Mouse (Mus musculus): Measurements from ENCODE around the gene Dnajc17.

The Dnajc17 gene

DNA sequence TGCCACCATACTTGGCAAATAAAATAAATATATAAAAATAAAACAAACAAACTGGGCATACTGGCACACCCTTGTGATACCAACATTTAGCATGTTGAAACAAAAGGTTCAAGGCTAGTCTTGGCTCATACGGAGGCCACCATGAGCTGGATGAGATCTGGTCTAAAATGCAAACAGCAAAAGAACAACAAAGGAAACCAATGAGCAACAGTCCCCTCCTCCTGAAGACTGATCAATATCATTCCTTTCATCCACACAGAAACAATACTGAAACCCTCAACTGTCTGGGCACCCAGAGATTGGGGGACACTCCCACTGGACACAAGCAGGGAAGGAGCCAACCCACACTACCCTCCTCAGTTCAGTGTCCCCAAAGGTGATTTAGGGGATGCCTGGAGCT, 11.1 kb downstream of the Dnajc17 start:
- DNase-seq: no peak

GRCm38 (mm10) chr2:119196316-119197108, 12.1 kb downstream of the Dnajc17 start:
- DNase-seq: no peak

- DNase-seq: no peak
Observed at GRCm38 (mm10) chr2:119194140-119194539, 14.5 kb downstream of the Dnajc17 start.

DNA sequence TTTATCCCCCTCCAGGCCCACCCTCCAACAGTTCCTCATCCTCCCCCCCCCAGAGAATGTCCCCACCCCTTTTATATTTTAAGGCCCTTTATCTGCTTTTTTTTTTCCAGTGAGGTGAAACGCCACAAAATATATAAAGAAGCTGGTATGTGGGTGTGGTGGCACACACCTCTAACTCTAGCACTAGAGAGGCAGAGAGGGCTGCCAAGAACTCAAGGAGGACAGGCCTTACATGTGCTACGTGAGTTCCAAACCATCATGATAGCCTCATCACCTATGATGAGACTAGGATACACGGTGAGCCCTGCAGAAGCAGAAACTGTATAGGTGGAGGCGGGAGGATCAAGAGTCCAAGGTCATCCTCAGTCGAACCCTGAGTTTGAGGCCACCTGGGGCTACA, 17.6 kb downstream of the Dnajc17 start:
- DNase-seq: no peak

GRCm38 (mm10) chr2:119189029-119189710, 19.4 kb downstream of the Dnajc17 start:
- peak; percentile 92 for DNase-seq

DNA sequence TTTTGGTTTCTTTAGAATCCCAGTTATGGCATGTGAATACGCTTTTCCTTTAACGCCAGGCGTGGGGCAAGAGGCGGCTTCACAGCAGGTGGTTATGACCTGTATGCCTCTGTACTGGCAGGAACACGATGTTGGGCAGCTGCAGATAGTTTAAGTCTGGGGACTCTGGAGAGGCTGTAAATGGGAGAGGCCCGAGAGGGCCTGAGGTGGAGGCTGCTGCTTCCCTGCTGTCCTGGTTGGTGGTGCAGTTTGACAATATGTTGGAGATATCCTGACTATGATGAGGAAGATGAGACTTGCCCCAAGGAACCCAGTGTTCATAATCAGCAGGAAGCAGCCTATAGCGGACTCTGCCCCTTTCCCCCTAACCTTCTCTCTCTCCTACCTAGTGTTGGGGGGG, 25.7 kb downstream of the Dnajc17 start:
- DNase-seq: no peak

DNA sequence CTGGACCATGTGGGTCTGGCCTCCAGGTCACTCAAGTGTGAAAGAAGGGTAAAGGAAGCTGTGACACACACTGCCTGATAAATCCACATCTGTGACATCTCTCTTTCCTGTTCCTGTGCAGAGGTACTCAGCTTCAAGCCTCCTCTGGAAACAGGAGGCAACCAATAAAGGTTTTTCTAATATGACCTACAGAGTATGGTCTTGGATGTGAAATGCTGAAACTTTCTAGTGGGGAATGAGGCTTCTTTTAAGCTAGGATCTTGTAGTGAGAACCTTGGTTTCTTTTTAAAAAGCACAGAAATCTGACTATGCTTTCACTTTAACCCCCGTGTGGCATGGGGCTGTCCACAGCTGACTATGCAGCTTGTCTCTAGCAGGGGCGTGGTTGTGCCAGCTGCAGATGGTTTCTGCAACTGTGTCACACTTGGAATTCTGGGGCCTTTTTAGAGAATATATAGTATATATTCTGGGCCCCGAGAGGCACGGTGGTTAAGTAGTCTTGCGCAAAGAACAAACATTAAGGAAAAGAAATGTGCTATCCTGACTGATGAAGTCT, 31.1 kb downstream of the Dnajc17 start:
- DNase-seq: no peak

DNA sequence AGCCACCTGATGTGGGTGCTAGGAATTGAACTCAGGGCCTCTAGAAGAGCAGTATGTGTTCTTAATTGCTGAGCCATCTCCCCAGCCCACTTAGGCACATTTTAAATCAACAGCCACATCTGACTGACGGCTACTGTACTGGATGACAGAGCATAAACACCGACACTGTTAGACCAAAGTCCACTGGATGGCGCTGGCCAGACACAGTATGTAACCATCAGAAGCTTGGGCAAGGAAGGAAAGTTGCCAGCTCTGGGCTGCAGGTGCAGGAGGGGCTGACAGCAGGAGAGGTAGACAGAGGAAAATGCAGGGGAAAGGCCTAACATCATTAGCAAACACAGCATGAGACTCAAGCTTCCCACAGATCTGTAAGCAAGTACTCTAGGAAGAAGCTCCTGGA, 31.8 kb downstream of the Dnajc17 start:
- no peak for DNase-seq

GRCm38 (mm10) chr2:119175614-119176013, 33.0 kb downstream of the Dnajc17 start:
- DNase-seq: no peak

DNA sequence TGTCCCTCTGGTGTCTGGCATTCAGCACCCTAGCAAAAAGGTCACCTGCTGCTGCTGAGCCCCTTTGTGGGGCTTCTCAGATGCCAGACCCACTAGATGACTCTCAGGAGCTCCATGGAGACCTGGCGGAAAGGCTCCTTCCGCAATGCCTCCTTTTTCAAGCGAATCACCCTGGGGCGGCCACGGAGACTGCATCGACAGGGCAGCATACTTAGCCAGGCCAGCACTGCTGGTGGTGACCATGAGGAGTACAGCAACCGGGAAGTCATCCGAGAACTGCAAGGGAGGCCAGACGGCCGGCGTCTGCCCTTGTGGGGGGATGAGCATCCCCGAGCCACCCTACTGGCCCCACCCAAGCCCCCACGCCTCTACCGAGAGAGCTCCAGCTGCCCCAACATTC, 33.7 kb downstream of the Dnajc17 start:
- no peak for DNase-seq

- DNase-seq: peak; percentile 52 to 57
Observed at GRCm38 (mm10) chr2:119173991-119174651, 34.5 kb downstream of the Dnajc17 start, which contains the start of gene Gm14137. Gm14137 (plus strand) TSS chr2:119174509.

DNA sequence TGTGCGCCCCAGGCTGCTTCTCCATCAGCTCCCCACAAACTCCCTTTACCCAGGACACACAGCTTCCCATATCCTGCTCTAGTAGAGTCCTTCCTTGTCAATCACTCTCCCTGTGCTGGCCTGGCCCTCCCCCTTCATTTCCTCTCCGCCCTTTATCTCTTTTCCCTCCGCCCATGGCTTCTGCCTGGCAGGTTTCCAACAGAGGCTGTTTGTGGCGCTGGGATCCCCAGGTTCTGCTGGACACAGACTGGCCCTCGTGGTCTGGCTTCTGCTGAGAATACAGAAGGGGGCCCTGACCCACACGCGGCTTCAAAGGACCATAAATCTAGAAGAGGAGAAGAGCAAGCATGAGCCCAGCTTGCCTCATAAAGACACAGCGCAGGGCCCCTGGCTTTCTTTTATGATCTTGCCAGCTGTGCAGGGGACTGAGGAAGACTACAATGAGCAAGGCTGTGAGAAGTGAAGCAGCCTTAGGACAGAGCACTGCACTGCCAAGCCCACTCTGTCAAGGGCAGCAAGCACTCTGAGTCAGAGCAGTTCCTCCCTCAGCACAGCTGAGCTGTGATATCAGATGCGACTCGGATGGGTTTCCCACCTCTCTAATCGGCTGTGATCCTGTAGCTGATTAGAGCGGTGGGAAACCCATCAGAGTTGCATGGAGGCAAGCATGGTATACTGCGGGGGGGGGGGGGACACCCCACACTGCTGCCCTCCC, 35.6 kb downstream of the Dnajc17 start:
- DNase-seq: no peak

DNA sequence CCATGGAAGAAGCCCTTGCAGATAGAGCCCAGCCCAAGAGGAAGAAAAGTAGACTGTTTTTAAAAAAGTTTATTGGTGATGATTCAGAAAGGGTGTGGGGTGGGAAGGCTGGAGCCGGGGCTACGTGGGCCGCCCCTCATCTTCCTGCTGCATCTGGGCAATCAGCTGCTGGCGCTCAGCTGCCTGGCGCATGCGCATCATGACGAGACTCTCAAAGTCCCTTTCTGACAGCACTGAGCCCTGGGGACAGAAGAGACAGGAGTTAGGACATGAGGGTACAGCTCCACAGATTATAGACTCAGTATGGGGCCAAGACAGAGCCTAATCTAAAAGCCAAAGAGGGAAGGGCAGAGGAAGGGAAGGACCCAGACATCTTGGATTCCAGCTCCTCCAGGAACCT, 36.1 kb downstream of the Dnajc17 start:
- no peak for DNase-seq

GRCm38 (mm10) chr2:119171574-119171973, 37.0 kb downstream of the Dnajc17 start:
- DNase-seq: no peak

GRCm38 (mm10) chr2:119170282-119170681, 38.3 kb downstream of the Dnajc17 start:
- DNase-seq: no peak

DNA sequence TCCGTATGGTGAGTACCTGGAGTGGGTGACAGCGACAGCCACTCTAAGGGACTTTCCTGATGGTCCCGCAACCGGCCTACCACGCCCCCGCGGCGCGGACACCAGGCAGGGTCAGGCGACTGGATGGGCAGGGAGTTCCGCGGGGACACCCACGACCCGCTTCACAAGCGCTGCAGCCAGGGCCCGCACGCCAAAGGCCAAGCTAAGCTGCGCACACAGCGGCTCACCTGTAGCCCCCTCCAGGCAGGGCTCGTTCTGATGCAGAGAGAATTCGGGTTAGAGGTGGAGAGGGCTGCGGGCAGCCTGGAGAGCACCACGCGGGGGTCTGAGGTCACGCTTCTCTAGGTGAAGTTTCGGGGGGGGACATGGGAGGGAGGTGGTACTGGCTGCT, 40.7 kb downstream of the Dnajc17 start:
- no peak for DNase-seq

DNA sequence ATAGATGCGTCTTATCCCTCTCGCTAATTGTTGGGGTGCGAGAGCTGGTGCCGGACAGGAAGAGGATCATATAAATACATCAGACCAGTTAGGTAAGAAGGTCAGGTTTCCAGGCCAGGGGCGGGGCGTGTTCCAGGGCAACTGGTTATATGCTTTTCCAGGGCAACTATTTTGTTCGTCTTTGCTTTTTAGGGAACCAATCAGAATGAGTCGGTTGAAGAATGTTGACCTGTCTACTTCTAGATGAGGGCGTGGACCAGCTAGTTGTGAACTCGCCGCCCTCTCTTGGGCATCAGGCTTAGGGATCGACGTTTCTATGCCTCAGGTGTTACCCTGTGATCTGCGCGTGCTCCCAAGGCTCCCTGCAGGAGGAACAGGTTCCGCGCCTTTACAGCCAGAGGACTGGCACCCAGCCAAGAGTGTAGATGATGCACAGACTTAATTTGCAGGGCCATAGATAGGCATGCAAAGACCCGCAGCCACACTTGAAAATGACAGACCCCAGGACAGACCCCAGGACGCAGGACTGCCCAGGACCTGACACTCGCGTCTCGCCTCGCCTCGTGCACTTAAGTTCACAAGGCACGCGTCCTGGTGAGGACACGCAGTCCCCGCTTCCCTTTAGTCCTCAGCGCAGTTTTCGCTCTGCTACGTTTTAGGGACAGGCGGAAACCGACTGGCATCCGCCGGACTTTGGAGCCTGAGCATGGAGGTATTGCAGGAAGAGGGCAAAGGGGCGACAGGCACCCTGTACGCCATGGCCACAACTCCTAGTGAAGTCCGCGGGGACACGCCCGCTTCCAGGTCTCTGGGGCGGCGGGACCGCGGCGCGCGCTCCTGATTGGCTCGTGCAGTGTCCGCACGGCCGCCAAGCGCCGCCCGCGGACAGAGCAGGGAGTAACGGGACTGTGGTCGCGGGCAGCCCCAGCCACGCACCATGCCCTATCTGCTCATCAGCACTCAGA, 41.4 kb downstream of the Dnajc17 start, which contains the start of gene Gchfr:
Gchfr (plus strand) TSS at position 873 of the 965 bp plus-strand sequence.
- DNase-seq: peak; percentile 36 to 39

DNA sequence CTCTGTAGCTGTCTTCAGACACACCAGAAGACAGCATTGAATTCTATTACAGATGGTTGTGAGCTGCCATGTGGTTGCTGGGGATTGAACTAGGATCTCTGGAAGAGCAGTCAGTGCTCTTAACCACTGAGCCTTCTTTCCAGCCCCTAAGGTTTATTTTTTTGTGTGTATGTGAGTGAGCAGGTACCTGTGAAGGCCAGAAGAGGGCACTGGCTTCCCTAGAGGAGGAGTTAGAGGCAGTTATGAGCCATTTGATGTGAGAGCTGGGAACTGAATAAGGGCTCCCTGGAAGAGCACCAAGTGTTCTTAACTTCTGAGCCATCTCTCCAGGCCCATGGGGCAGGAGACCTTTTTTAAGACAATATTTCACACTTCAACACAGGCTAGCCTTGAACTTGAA, 43.2 kb downstream of the Dnajc17 start:
- DNase-seq: no peak

GRCm38 (mm10) chr2:119163999-119164398, 44.6 kb downstream of the Dnajc17 start:
- no peak for DNase-seq

- DNase-seq: no peak
Observed at GRCm38 (mm10) chr2:119163135-119163534, 45.5 kb downstream of the Dnajc17 start.

GRCm38 (mm10) chr2:119161247-119161646, 47.3 kb downstream of the Dnajc17 start:
- DNase-seq: no peak
